Mouse (Mus musculus) lung, postnatal 0 days (tissue): ENCODE data around the gene Calm3. TPM values are rescaled to one million over a fixed set of nuclear protein-coding genes. Genes with fewer than 3 reads are reported as not detected.
A peak's percentile ranks its signal among the peaks of the same experiment; 100 is the strongest.

ENCODE experiments used
- ATAC-seq: fragments of 200-750 bp; cut with Nextera tagmentation; 2 replicates; pipeline ENCODE4 v1.8.0; 2017; ENCODE audit warnings: moderate library complexity
- DNase-seq: peaks from one replicate; pipeline ENCODE4 v3.0.0-alpha.2; 2016; ENCODE audit warnings: low spot score
- H3K27ac ChIP-seq: fragments of 300-500 bp; sonication (generic); 2 replicates; pipeline ENCODE4 v1.5.1; 2014; ENCODE audit warnings: antibody characterized with exemption, mild to moderate bottlenecking, low read length, mixed read lengths
- H3K27me3 ChIP-seq: fragments of 300-500 bp; sonication (generic); replicated peaks from 2 replicates; pipeline ENCODE4 v1.6.1; 2014; ENCODE audit warnings: low read length, mixed read lengths; ENCODE audit not compliant: insufficient read depth
- H3K36me3 ChIP-seq: fragments of 300-500 bp; sonication (generic); 2 replicates; pipeline ENCODE4 v1.6.1; 2014; ENCODE audit warnings: low read length, mixed read lengths; ENCODE audit not compliant: insufficient read depth
- H3K4me1 ChIP-seq: fragments of 300-500 bp; sonication (generic); 2 replicates; pipeline ENCODE4 v1.6.1; 2014; ENCODE audit warnings: antibody characterized with exemption, low read depth, low read length, mixed read lengths; ENCODE audit not compliant: insufficient read depth
- H3K4me2 ChIP-seq: fragments of 300-500 bp; sonication (generic); replicated peaks from 2 replicates; pipeline ENCODE4 v1.6.1; 2014; ENCODE audit warnings: low read depth, mild to moderate bottlenecking, low read length, moderate library complexity, mixed read lengths
- H3K4me3 ChIP-seq: fragments of 300-500 bp; sonication (generic); 2 replicates; pipeline ENCODE4 v1.5.1; 2014; ENCODE audit warnings: low read depth, low read length
- H3K9ac ChIP-seq: fragments of 300-500 bp; sonication (generic); replicated peaks from 2 replicates; pipeline ENCODE4 v1.6.1; 2014; ENCODE audit warnings: low read depth, mild to moderate bottlenecking
- H3K9me3 ChIP-seq: fragments of 300-500 bp; sonication (generic); 2 replicates; pipeline ENCODE4 v1.6.1; 2016; ENCODE audit warnings: low read length, mixed read lengths
- CTCF ChIP-seq: IDR thresholded peaks from 2 replicates; pipeline ENCODE4 v1.5.1; 2016; ENCODE audit warnings: antibody characterized with exemption, mild to moderate bottlenecking
- EP300 ChIP-seq: IDR thresholded peaks from 2 replicates; pipeline ENCODE4 v1.6.1; 2016; ENCODE audit warnings: antibody characterized with exemption, mild to moderate bottlenecking, control low read depth
- WGBS: fragments of 180-500 bp; shearing (Covaris S2); extraction: QIAGEN DNeasy Blood & Tissue Kit; methylation state at CpG from one replicate; pipeline ENCODE4 v1.1.7; 2014; 5-methylcytosine and 5-hydroxymethylcytosine counted together
- polyA plus RNA-seq: library from polyadenylated mRNA; unstranded; fragments of >200 nt; fragmentation: Nextera tagmentation; extraction: Ambion mirVana; gene quantifications from 2 replicates; pipeline ENCODE4 v1.2.1, GENCODE M21; 2015

The Calm3 gene
- polyA plus RNA-seq, 1 experiment from 2014 or later: 63.6 TPM

DNA sequence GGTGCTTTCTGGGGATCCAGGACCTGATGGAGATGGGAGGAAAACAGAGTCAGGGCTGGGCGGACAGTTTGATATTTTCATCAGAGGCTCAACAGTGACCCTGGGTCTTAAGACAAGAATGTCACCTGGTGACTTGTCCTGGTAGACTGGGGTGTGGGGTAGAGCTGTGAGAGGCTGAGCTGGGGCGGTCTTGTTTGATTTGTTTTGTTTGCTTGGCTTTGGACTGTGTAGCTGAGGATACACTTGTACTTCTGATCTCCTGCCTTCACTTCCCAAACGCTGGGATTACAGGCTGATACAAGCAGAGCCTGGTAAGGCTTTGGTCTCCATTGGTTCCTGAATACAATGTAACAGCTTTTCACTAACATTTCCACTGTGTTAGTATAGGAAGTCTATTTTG lies 56.4 kb downstream of the Calm3 start:
- peak; percentile 36; the same call in 1 of the 2 replicates for ATAC-seq
- H3K36me3 ChIP-seq: 0 out of 2 replicates have a peak, but pooled peaks cover 11% of the 10 kb centered on the region
- TF ChIP-seq CTCF: no peak
- TF ChIP-seq EP300: no peak

More for the DNA sequence above, 56.4 kb downstream of the Calm3 start:
- no peaks in the 10 kb centered on the region for H3K4me1 ChIP-seq
- no peak overlapping the region for H3K9ac ChIP-seq
- no peaks in the 10 kb centered on the region for H3K9me3 ChIP-seq
- H3K27ac ChIP-seq: peak overlapping the region; percentile 27; the same call in 1 of the 2 replicates
- no peak overlapping the region for H3K4me3 ChIP-seq
- 49% methylated on average over 3 of the region's 3 CpGs for WGBS
- H3K27me3 ChIP-seq: no peaks in the 10 kb centered on the region
- DNase-seq: peak; percentile 11
- no peak overlapping the region for H3K4me2 ChIP-seq

Other genes starting within 250 kb of the Calm3 start
- not detected in 2 replicates for gene Ceacam15, start 248.4 kb downstream of the Calm3 start, polyA plus RNA-seq
- gene Ceacam9, start 202.2 kb downstream of the Calm3 start, polyA plus RNA-seq: not detected in 2 replicates
- gene Ap2s1, start 185.7 kb downstream of the Calm3 start, polyA plus RNA-seq: 240 and 261 TPM in 2 replicates
- 176 and 178 TPM in 2 replicates for gene Slc1a5, start 142.8 kb downstream of the Calm3 start, polyA plus RNA-seq
- 57.7 and 60.7 TPM in 2 replicates for gene Strn4, start 108.2 kb downstream of the Calm3 start, polyA plus RNA-seq
- 22.3 and 23.5 TPM in 2 replicates for gene Fkrp, start 107.4 kb downstream of the Calm3 start, polyA plus RNA-seq
- gene Prkd2, start 81.2 kb downstream of the Calm3 start, polyA plus RNA-seq: 26.1 and 29.0 TPM in 2 replicates
- gene Dact3, start 48.8 kb downstream of the Calm3 start, polyA plus RNA-seq: 4.2 and 4.3 TPM in 2 replicates
- gene Gng8, start 32.3 kb downstream of the Calm3 start, polyA plus RNA-seq: 5.2 and 6.6 TPM in 2 replicates
- gene Ptgir, start 17.6 kb downstream of the Calm3 start, polyA plus RNA-seq: 2.0 and 2.4 TPM in 2 replicates
- gene Pnmal2, start 20.6 kb upstream of the Calm3 start, polyA plus RNA-seq: 1.9 and 2.0 TPM in 2 replicates
- gene Pnmal1, start 35.6 kb upstream of the Calm3 start, polyA plus RNA-seq: 0.04 TPM in 1 of 2 replicates, not detected in the other
- 0.02 and 0.04 TPM in 2 replicates for gene Gm42372, start 59.0 kb upstream of the Calm3 start, polyA plus RNA-seq
- 7.8 and 8.0 TPM in 2 replicates for gene Ccdc8, start 68.6 kb upstream of the Calm3 start, polyA plus RNA-seq
- 65.1 and 71.8 TPM in 2 replicates for gene Ppp5c, start 103.8 kb upstream of the Calm3 start, polyA plus RNA-seq
- gene Hif3a, start 138.3 kb upstream of the Calm3 start, polyA plus RNA-seq: 5.3 and 8.2 TPM in 2 replicates
- gene Psg16, start 149.9 kb upstream of the Calm3 start, polyA plus RNA-seq: 0.18 and 0.21 TPM in 2 replicates
- gene Ceacam3, start 226.2 kb upstream of the Calm3 start, polyA plus RNA-seq: not detected in 2 replicates